8 mouse cellular contexts compared by ENCODE assay signal in genomic region chrX:123103291-123104260, GRCm38 (mm10). TPM values are rescaled to one million over a fixed set of nuclear protein-coding genes. Genes with fewer than 3 reads are reported as not detected.
DNase-seq lines count a peak whose midpoint lies in the region.

Cldn34c1 (plus strand) TSS chrX:123103495.

- WGBS in macrophage (ENCODE audit: missing documents), result 16% methylated on average over 47 of the region's 66 CpGs

- no peaks in the 10 kb centered on the region for H3K36me3 ChIP-seq in macrophage (ENCODE audit: inconsistent target)

- peak within 1 kb of the TSS; percentile 30 for H3K4me3 ChIP-seq in macrophage (ENCODE audit: inconsistent target)

- DNase-seq in adrenal gland, adult 2 months, result peak; percentile 93
- peak; percentile 83 for DNase-seq in embryo, embryonic 10.5 days (ENCODE audit: low spot score)
- peak; percentile 79 for DNase-seq in gastrocnemius, postnatal 10 days
- DNase-seq in induced T-regulatory cell, adult 2 months (ENCODE audit: low read depth), result peak; percentile 70
- peak; percentile 57 to 73 for DNase-seq in left cerebral cortex, adult 8-10 months (ENCODE audit: low spot score in 2 of 2)
- peak; percentile 74 for DNase-seq in retina, postnatal 7 days (ENCODE audit: low read depth, low spot score)
- DNase-seq in thymus, postnatal 4 days, result peak; percentile 83

- H3K79me2 ChIP-seq in macrophage (ENCODE audit: inconsistent target), result no peaks in the 10 kb centered on the region

- no peak within 1 kb of the TSS for H3K27ac ChIP-seq in macrophage

RNA-seq across cellular contexts. Expression of gene Cldn34c1, which starts in this region (rescaled TPM):
- 1 to 10 TPM; 2.4 to 5.8 TPM for total RNA-seq in adrenal gland, adult 2 months (2021)
- polyA plus RNA-seq in adrenal gland, adult 2 months (2012; rRNA removed), result 1.8 and 4.1 TPM in 2 replicates
- 1 to 10 TPM; 2.4 to 4.2 TPM for total RNA-seq in gastrocnemius, postnatal 10 days (2021)
- total RNA-seq in left cerebral cortex, adult 8-10 months (2022), result 10 to 100 TPM in 1 of 4 experiments, 1 to 10 TPM in 3; 4.6 to 12.5 (median 6.5) TPM
- 1 to 10 TPM in 24 of 26 experiments, under 1 TPM in 2; 0.73 to 6.8 (median 2.3) TPM for total RNA-seq in macrophage (2018; cell fraction: chromatin; rRNA removed)
- 1 to 10 TPM in 14 of 26 experiments, under 1 TPM in 12; 0.37 to 2.6 (median 1.6) TPM for total RNA-seq in macrophage (2018; cell fraction: cytosol; rRNA removed)
- total RNA-seq in macrophage (2018; cell fraction: nucleus; rRNA removed), result 1 to 10 TPM in 21 of 26 experiments, under 1 TPM in 5; 0.34 to 6.4 (median 2.4) TPM
- polyA plus RNA-seq in macrophage (2018), result 1.2 to 2.9 TPM (median 1.2 TPM) in 3 replicates
